23 mouse cellular contexts compared by ENCODE assay signal in genomic region chr13:98475681-98476080, GRCm38 (mm10). TPM values are rescaled to one million over a fixed set of nuclear protein-coding genes. Genes with fewer than 3 reads are reported as not detected.
DNase-seq lines count a peak whose midpoint lies in the region; ATAC-seq and TF ChIP-seq lines count a peak whose summit lies in the region.
"Had no signal": no experiment of that assay in that cellular context is flagged by ENCODE, and none has a peak within 500 bp of the region (broad histone marks: within the 10 kb centered on the region; RNA-seq: fewer than 3 reads in every experiment).

No protein-coding gene starts in this region.

- 62% methylated on average over 8 of the region's 8 CpGs for WGBS in forebrain, embryonic 10.5 days
- 60% methylated on average over 8 of the region's 8 CpGs for WGBS in forebrain, embryonic 15.5 days
- 52% methylated on average over 8 of the region's 8 CpGs for WGBS in hindbrain, embryonic 12.5 days
- WGBS in hindbrain, embryonic 11.5 days = 48% methylated on average over 8 of the region's 8 CpGs
- WGBS in midbrain, embryonic 10.5 days = 59% methylated on average over 8 of the region's 8 CpGs
- WGBS in midbrain, postnatal 0 days = 67% methylated on average over 8 of the region's 8 CpGs
- WGBS in embryonic facial prominence, embryonic 12.5 days = 36% methylated on average over 8 of the region's 8 CpGs

- no peaks in the 10 kb centered on the region for H3K9me3 ChIP-seq in forebrain, embryonic 10.5 days
- H3K9me3 ChIP-seq in forebrain, embryonic 15.5 days = no peaks in the 10 kb centered on the region
- H3K9me3 ChIP-seq in hindbrain, embryonic 12.5 days (replicated peaks) = no peaks in the 10 kb centered on the region
- no peaks in the 10 kb centered on the region for H3K9me3 ChIP-seq in hindbrain, embryonic 11.5 days (ENCODE audit: control insufficient read depth, low read length)
- no peaks in the 10 kb centered on the region for H3K9me3 ChIP-seq in midbrain, embryonic 10.5 days (replicated peaks)
- H3K9me3 ChIP-seq in midbrain, postnatal 0 days (ENCODE audit: low read length) = no peaks in the 10 kb centered on the region
- H3K9me3 ChIP-seq in embryonic facial prominence, embryonic 12.5 days = no peaks in the 10 kb centered on the region
- H3K9me3 ChIP-seq: embryonic facial prominence, embryonic 15.5 days; forebrain, embryonic 12.5 days; G1E; heart, embryonic 13.5 days had no signal

- ATAC-seq in forebrain, embryonic 15.5 days (replicated peaks) = no peak
- ATAC-seq in hindbrain, embryonic 12.5 days (ENCODE audit: low FRiP score) = no peak
- ATAC-seq in hindbrain, embryonic 11.5 days (ENCODE audit: low FRiP score) = no peak
- ATAC-seq in midbrain, postnatal 0 days (ENCODE audit: low FRiP score) = no peak
- ATAC-seq in embryonic facial prominence, embryonic 12.5 days (ENCODE audit: insufficient number of reproducible peaks, insufficient read depth, low FRiP score, low TSS enrichment) = no peak
- ATAC-seq: CD4-positive, CD25-positive, alpha-beta regulatory T cell, adult 4 months; forebrain, postnatal 0 days; hindbrain, postnatal 0 days had no signal

- no peak overlapping the region for H3K4me3 ChIP-seq in forebrain, embryonic 10.5 days
- H3K4me3 ChIP-seq in forebrain, embryonic 15.5 days = no peak overlapping the region
- H3K4me3 ChIP-seq in hindbrain, embryonic 12.5 days = no peak overlapping the region
- no peak overlapping the region for H3K4me3 ChIP-seq in hindbrain, embryonic 11.5 days (ENCODE audit: low read depth, low read length)
- H3K4me3 ChIP-seq in midbrain, embryonic 10.5 days = no peak overlapping the region
- no peak overlapping the region for H3K4me3 ChIP-seq in midbrain, postnatal 0 days (ENCODE audit: low read depth, low read length)
- no peak overlapping the region for H3K4me3 ChIP-seq in embryonic facial prominence, embryonic 12.5 days
- H3K4me3 ChIP-seq: embryonic facial prominence, embryonic 15.5 days; forebrain, embryonic 12.5 days; heart, embryonic 13.5 days had no signal

- H3K27ac ChIP-seq in forebrain, embryonic 10.5 days = peak overlapping the region; percentile 76; the same call in 1 of the 2 replicates
- no peak overlapping the region for H3K27ac ChIP-seq in forebrain, embryonic 15.5 days (replicated peaks)
- H3K27ac ChIP-seq in hindbrain, embryonic 12.5 days = peak overlapping the region; percentile 44; the same call in 1 of the 2 replicates
- no peak overlapping the region for H3K27ac ChIP-seq in hindbrain, embryonic 11.5 days (ENCODE audit: low read depth, low read length)
- peak overlapping the region; percentile 66 for H3K27ac ChIP-seq in midbrain, embryonic 10.5 days (replicated peaks)
- no peak overlapping the region for H3K27ac ChIP-seq in midbrain, postnatal 0 days (ENCODE audit: low read depth, low read length)
- peak overlapping the region; percentile 73 for H3K27ac ChIP-seq in embryonic facial prominence, embryonic 12.5 days
- H3K27ac ChIP-seq: heart, embryonic 13.5 days; hindbrain, postnatal 0 days had no signal

- H3K9ac ChIP-seq in forebrain, embryonic 15.5 days (replicated peaks) = no peak overlapping the region
- H3K9ac ChIP-seq in hindbrain, embryonic 12.5 days = no peak overlapping the region
- H3K9ac ChIP-seq in hindbrain, embryonic 11.5 days (ENCODE audit: low read depth, low read length) = no peak overlapping the region
- H3K9ac ChIP-seq in midbrain, postnatal 0 days (replicated peaks; ENCODE audit: low read length, poor library complexity, severe bottlenecking) = no peak overlapping the region
- no peak overlapping the region for H3K9ac ChIP-seq in embryonic facial prominence, embryonic 12.5 days
- H3K9ac ChIP-seq: embryonic facial prominence, embryonic 15.5 days; forebrain, embryonic 12.5 days; forebrain, postnatal 0 days; heart, embryonic 13.5 days had no signal

- no peak overlapping the region for H3K4me2 ChIP-seq in forebrain, embryonic 15.5 days (replicated peaks)
- no peak overlapping the region for H3K4me2 ChIP-seq in hindbrain, embryonic 12.5 days (replicated peaks)
- H3K4me2 ChIP-seq in hindbrain, embryonic 11.5 days (replicated peaks; ENCODE audit: low read depth, low read length) = no peak overlapping the region
- no peak overlapping the region for H3K4me2 ChIP-seq in midbrain, postnatal 0 days (ENCODE audit: low read depth, low read length, poor library complexity, severe bottlenecking)
- 0 out of 2 replicates have a peak overlapping the region, but pooled peaks have one; percentile 9 for H3K4me2 ChIP-seq in embryonic facial prominence, embryonic 12.5 days (replicated peaks)
- H3K4me2 ChIP-seq: embryonic facial prominence, embryonic 15.5 days; forebrain, embryonic 12.5 days had no signal

- peaks cover 30% of the 10 kb centered on the region for H3K27me3 ChIP-seq in forebrain, embryonic 10.5 days (ENCODE audit: poor library complexity, severe bottlenecking)
- H3K27me3 ChIP-seq in forebrain, embryonic 15.5 days = no peaks in the 10 kb centered on the region
- peaks cover 10% of the 10 kb centered on the region; the same call in 1 of the 2 replicates for H3K27me3 ChIP-seq in hindbrain, embryonic 12.5 days
- H3K27me3 ChIP-seq in hindbrain, embryonic 11.5 days (ENCODE audit: control insufficient read depth, insufficient read depth, low read length) = no peaks in the 10 kb centered on the region
- peaks cover 32% of the 10 kb centered on the region for H3K27me3 ChIP-seq in midbrain, embryonic 10.5 days (ENCODE audit: low read depth, poor library complexity, severe bottlenecking)
- no peaks in the 10 kb centered on the region for H3K27me3 ChIP-seq in midbrain, postnatal 0 days (ENCODE audit: insufficient read depth, low read length)
- H3K27me3 ChIP-seq in embryonic facial prominence, embryonic 12.5 days = no peaks in the 10 kb centered on the region
- H3K27me3 ChIP-seq: embryonic facial prominence, embryonic 15.5 days had no signal

- no peak for DNase-seq in forebrain, embryonic 10.5 days (ENCODE audit: extremely low spot score, low spot score)
- no peak for DNase-seq in hindbrain, embryonic 11.5 days (ENCODE audit: low spot score)
- peak; percentile 19 for DNase-seq in midbrain, embryonic 10.5 days (ENCODE audit: low spot score)
- DNase-seq in midbrain, postnatal 0 days (ENCODE audit: low spot score) = no peak
- DNase-seq in lung, adult 18-20 months = no peak
- DNase-seq: adrenal gland, adult 8-10 months; adrenal gland, postnatal 36 days; B cell, adult 2 months; cerebellum, postnatal 10 days; forebrain, postnatal 0 days; gastrocnemius, postnatal 14 days had no signal

- no peak for TF ChIP-seq CTCF in midbrain, postnatal 0 days (IDR thresholded peaks at IDR 0.05)

- H3K36me3 ChIP-seq in forebrain, embryonic 10.5 days (replicated peaks) = no peaks in the 10 kb centered on the region
- H3K36me3 ChIP-seq in forebrain, embryonic 15.5 days = no peaks in the 10 kb centered on the region
- H3K36me3 ChIP-seq in hindbrain, embryonic 12.5 days = no peaks in the 10 kb centered on the region
- H3K36me3 ChIP-seq in hindbrain, embryonic 11.5 days (ENCODE audit: control insufficient read depth, insufficient read depth, low read length) = no peaks in the 10 kb centered on the region
- H3K36me3 ChIP-seq in midbrain, embryonic 10.5 days = no peaks in the 10 kb centered on the region
- H3K36me3 ChIP-seq in midbrain, postnatal 0 days (ENCODE audit: insufficient read depth, low read length) = no peaks in the 10 kb centered on the region
- no peaks in the 10 kb centered on the region for H3K36me3 ChIP-seq in embryonic facial prominence, embryonic 12.5 days
- H3K36me3 ChIP-seq: embryonic facial prominence, embryonic 15.5 days; forebrain, embryonic 12.5 days; G1E; heart, embryonic 13.5 days had no signal

- peaks cover 20% of the 10 kb centered on the region for H3K4me1 ChIP-seq in forebrain, embryonic 10.5 days
- H3K4me1 ChIP-seq in forebrain, embryonic 15.5 days = peaks cover 7% of the 10 kb centered on the region; the same call in 1 of the 2 replicates
- H3K4me1 ChIP-seq in hindbrain, embryonic 12.5 days = peaks cover 11% of the 10 kb centered on the region
- no peaks in the 10 kb centered on the region for H3K4me1 ChIP-seq in hindbrain, embryonic 11.5 days (replicated peaks; ENCODE audit: control insufficient read depth, insufficient read depth, low read length)
- H3K4me1 ChIP-seq in midbrain, embryonic 10.5 days = peaks cover 20% of the 10 kb centered on the region
- H3K4me1 ChIP-seq in midbrain, postnatal 0 days (ENCODE audit: insufficient read depth, low read length) = 0 out of 2 replicates have a peak, but pooled peaks cover 3% of the 10 kb centered on the region
- peaks cover 20% of the 10 kb centered on the region; the same call in 1 of the 2 replicates for H3K4me1 ChIP-seq in embryonic facial prominence, embryonic 12.5 days

RNA-seq across cellular contexts. Expression of gene Gm10320, which starts 16.1 kb away (rescaled TPM):
- polyA plus RNA-seq in forebrain, embryonic 10.5 days (2016; fragmentation: Nextera tagmentation; extraction: Ambion mirVana) = 1.2 and 1.3 TPM in 2 replicates
- 0.59 and 1.4 TPM in 2 replicates for polyA plus RNA-seq in forebrain, embryonic 15.5 days (2015; fragmentation: Nextera tagmentation; extraction: Ambion mirVana)
- polyA plus RNA-seq in hindbrain, embryonic 12.5 days (2016; fragmentation: Nextera tagmentation; extraction: Ambion mirVana) = 0.74 TPM in 1 of 2 replicates, not detected in the other
- polyA plus RNA-seq in hindbrain, embryonic 11.5 days (2014; fragmentation: Nextera tagmentation; extraction: Ambion mirVana) = 0.78 and 0.94 TPM in 2 replicates
- polyA plus RNA-seq in midbrain, embryonic 10.5 days (2016; fragmentation: Nextera tagmentation; extraction: Ambion mirVana) = 1.1 and 1.2 TPM in 2 replicates
- not detected in 2 replicates for total RNA-seq in midbrain, postnatal 0 days (2014; rRNA removed)
- 0.43 and 1.2 TPM in 2 replicates for polyA plus RNA-seq in midbrain, postnatal 0 days (2015; fragmentation: Nextera tagmentation; extraction: Ambion mirVana)
- polyA plus RNA-seq in embryonic facial prominence, embryonic 12.5 days (2016; fragmentation: Nextera tagmentation; extraction: Ambion mirVana) = 0.76 and 1.2 TPM in 2 replicates
- total RNA-seq: forebrain, postnatal 0 days; gastrocnemius, adult 18-20 months; gastrocnemius, postnatal 14 days; heart, adult 8-10 months; hematopoietic stem cell, adult 5-6 weeks had no signal

Comparison
In these comparisons a context has a peak if more than half of its experiments do, and no peak if none do; other contexts are left out.
1. H3K27ac ChIP-seq: peak in forebrain, embryonic 10.5 days (single experiment), hindbrain, embryonic 12.5 days (single experiment), midbrain, embryonic 10.5 days (single experiment) and embryonic facial prominence, embryonic 12.5 days (single experiment); none in forebrain, embryonic 15.5 days (single experiment), hindbrain, embryonic 11.5 days (single experiment) and midbrain, postnatal 0 days (single experiment).